Mouse (Mus musculus) Patski (cell line): ENCODE measurements around the gene Slc44a5. TPM values are rescaled to one million over a fixed set of nuclear protein-coding genes. Genes with fewer than 3 reads are reported as not detected.
"Not testable (repeated sequence)": the region's sequence is repeated elsewhere in the genome, so short reads cannot be mapped to it uniquely, and the experiment has no call there.

ENCODE experiments used
- ATAC-seq: fragments of 100-300 bp; one replicate; pipeline ENCODE4 v1.8.0; 2021
- CTCF ChIA-PET: fragments of 350-600 bp; sonication (Branson Sonifier 250); formaldehyde crosslinking; loops from one replicate; lab custom pipeline; 2022; ENCODE audit warnings: inconsistent platforms; lab: Charles Lee
- POLR2A ChIA-PET: fragments of 350-600 bp; sonication (Branson Sonifier 250); formaldehyde crosslinking; loops from one replicate; lab custom pipeline; 2022; ENCODE audit warnings: antibody characterized with exemption, inconsistent platforms; lab: Charles Lee
- DNase-seq: peaks from one replicate; pipeline ENCODE4 v3.0.0-alpha.2; 2011; ENCODE audit warnings: low read depth, low spot score
- H3K27me3 ChIP-seq: fragments of 371-371 bp; one replicate; pipeline ENCODE4 v1.5.1; 2021
- CTCF ChIP-seq: fragments of 100-300 bp; IDR thresholded peaks from one replicate; pipeline ENCODE4 v1.5.1; 2021
- in situ Hi-C: fragments of 300-500 bp; cut with MboI; formaldehyde crosslinking; loops from 3 replicates; pipeline ENCODE4 v1.11.1; 2018; ENCODE audit warnings: low pct_unique_long_range_greater_than_20kb, mixed read lengths
- polyA plus RNA-seq: library from polyadenylated mRNA; unstranded; gene quantifications from one replicate; pipeline ENCODE4 v1.2.3, GENCODE M21; 2021

Slc44a5 gene
- polyA plus RNA-seq, 1 experiment from 2014 or later: 5.0 TPM

DNA sequence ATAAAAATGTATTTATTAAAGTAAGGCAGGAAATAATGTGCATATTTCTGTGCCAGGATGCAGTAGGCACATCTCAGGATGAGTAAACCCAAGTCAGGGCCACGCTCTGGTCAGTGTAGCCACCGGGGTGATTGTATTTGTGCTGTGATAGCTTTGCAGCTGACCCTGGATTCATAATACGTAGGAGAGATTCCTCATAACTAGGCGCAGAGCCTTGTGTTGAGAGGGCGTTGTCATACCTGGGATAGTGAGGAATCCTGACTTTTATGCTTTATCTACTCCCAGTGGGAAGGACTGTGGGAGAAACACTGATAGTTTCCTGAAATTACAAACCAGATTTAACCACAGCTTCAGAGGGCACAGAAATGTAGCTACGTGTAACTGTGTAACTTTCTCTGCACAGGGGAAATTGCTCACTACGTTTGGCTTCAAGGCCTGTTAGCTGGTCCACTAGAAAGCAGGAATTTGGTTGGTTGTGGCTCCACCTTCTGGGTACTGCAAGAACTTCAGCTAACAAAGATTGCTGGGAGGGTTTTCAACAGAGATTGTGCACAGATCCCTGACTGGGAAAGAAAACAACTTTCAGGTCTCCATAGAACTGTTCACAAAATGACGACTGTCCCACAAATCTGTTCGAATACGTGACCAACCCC, 253.0 kb downstream of the Slc44a5 start:
- DNase-seq (peak; percentile 54), ATAC-seq (peak; percentile 83)
- ChIA-PET CTCF (interaction anchor here (0.7 to 4.2 kb wide), 18 partner anchors 9 to 281 kb away, joined by 3 to 52 read pairs (median 4); no protein-coding TSS in a partner anchor), POLR2A (interaction anchor here (0.6 to 1.2 kb wide), 3 partner anchors 165 to 284 kb away, joined by 3 read pairs; no protein-coding TSS in a partner anchor)
- no peaks in the 10 kb centered on the region for H3K27me3 ChIP-seq
- peak; percentile 96 for TF ChIP-seq CTCF
- in situ Hi-C loops: loop anchor here (5.0 kb wide), 1 partner anchor 264 kb away; no protein-coding TSS in a partner anchor

DNA sequence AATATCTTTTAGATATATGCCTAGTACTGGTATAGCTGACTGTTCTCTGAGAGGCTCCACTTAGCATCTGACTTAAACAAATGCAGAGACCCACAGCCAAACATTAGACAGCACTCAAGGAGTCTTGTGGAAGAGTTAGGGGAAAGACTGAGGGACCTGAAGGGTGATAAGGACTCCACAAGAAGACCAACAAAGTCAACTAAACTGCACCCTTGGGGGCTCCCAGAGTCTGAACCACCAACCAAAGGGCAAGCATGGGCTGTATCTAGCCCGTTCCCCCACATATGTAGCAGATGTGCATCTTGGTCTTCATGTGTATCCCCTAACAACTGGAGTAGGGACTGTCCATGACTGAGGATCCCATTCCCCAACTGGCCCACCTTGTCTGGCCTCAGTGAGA, 271.7 kb downstream of the Slc44a5 start:
- ChIA-PET POLR2A (interaction anchor here (0.7 kb wide), 1 partner anchor 849 kb away, joined by 4 read pairs; no protein-coding TSS in a partner anchor), CTCF (no interaction called here)
- ATAC-seq (no peak), DNase-seq (no peak)
- H3K27me3 ChIP-seq: peaks cover 5% of the 10 kb centered on the region
- TF ChIP-seq CTCF: no peak
- in situ Hi-C loops: no loop called here

DNA sequence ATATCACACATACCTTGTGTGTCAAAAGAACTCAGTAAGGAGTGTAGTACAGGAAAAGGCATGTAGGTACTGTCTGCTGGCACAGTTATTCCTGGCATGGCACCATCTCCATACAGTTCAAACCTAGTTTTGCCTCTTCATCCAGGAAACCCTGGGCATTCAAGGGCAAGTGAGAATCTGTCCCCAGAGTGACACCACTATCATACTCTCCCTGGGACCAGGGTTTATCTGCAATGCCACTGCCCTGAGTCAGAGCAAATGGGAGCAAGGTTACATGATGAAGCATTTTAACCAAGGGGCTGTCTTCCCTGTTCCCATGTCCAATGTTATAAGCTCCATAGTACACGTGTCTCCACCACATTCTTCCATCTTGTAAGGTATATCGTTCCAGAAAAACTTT, 278.2 kb downstream of the Slc44a5 start:
- no peak for TF ChIP-seq CTCF
- no peaks in the 10 kb centered on the region for H3K27me3 ChIP-seq
- in situ Hi-C loops: no loop called here
- ATAC-seq (no peak), DNase-seq (no peak)
- CTCF ChIA-PET: interaction anchor here (1.0 to 1.3 kb wide), 2 partner anchors 9 to 292 kb away, joined by 3 to 4 read pairs; no protein-coding TSS in a partner anchor
- POLR2A ChIA-PET: no interaction called here

DNA sequence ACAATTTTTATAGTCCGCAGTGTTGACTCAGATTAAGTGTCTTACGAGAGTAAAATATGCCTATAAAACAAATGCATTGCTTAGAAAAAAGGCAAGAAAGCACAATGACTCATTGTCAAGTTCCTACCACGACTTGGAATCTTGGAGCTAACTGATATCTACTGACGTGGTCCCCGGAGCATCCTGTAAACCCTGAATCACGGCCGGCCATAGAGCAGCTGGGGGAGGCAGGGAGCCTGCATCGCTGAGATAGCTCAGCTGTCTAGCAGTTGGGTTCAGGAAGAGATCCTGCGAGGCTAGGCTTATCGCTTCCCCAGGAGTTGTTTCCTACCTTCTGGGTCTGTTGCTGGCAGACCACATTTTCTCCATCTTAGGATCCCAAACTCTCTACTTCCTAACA, 279.0 kb downstream of the Slc44a5 start:
- ChIA-PET POLR2A (no interaction called here), CTCF (interaction anchor here (1.3 kb wide), 1 partner anchor 17 kb away, joined by 3 read pairs; no protein-coding TSS in a partner anchor)
- H3K27me3 ChIP-seq: no peaks in the 10 kb centered on the region
- in situ Hi-C loops: no loop called here
- TF ChIP-seq CTCF: no peak
- no peak for DNase-seq
- no peak for ATAC-seq

DNA sequence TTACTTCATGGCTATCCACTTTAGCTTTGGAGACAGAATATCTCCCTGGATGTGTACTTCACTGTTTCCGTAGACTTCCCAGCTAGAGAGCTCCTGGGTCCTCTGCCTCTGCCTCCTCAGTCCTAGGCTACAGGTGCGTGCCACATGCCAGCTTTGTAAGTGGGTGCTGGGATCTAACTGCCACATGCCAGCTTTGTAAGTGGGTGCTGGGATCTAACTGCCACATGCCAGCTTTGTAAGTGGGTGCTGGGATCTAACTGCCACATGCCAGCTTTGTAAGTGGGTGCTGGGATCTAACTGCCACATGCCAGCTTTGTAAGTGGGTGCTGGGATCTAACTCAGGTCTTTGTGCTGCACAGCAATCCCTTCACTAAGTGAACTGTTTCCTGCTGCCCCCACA, 281.0 kb downstream of the Slc44a5 start:
- H3K27me3 ChIP-seq, DNase-seq, in situ Hi-C loops, CTCF ChIA-PET, POLR2A ChIA-PET, ATAC-seq: not testable (repeated sequence)

DNA sequence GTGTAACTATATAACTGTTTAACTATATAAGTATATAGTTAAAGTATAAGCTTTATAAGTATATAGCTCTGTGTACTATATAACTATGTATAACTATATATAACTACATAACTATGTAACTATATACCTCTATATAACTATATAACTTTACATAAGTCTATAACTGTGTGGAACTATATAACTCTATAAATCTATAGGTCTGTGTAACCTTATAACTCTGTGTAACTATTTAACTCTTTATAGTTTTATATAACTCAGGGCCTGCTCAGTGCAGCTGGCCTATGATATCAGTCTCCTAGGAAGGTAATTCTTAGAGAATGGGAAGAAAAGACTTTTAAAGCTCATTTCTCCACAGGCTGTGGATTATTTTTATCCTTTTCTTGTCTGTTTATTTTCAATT, 284.1 kb downstream of the Slc44a5 start:
- CTCF ChIA-PET: no interaction called here
- TF ChIP-seq CTCF: no peak
- DNase-seq (no peak), ATAC-seq (no peak)
- POLR2A ChIA-PET: no interaction called here
- in situ Hi-C loops: no loop called here
- no peaks in the 10 kb centered on the region for H3K27me3 ChIP-seq

DNA sequence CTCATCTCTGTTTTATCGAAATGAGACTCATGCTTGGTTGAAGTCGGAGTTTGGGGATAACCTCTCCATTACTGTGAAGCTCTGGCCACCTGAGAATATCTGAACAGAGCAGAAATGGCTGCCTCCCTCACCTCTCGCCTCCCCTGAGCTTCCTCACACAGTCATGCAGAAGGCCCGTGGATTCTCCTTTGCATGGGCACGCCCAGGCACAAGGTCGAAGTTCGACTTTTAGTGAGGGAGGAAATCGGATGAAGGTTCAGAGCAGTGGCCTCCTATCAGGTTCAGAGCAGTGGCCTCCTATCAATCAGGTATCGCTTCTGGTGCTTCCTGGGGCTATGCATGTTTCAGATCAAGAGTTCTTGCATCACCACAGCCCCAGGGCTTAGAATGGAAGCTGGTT, 295.1 kb downstream of the Slc44a5 start:
- no peak for DNase-seq
- ATAC-seq: no peak
- peaks cover 23% of the 10 kb centered on the region for H3K27me3 ChIP-seq
- ChIA-PET POLR2A (no interaction called here), CTCF (interaction anchor here (0.9 to 4.9 kb wide), 4 partner anchors 15 to 325 kb away, joined by 3 to 34 read pairs (median 5); no protein-coding TSS in a partner anchor)
- in situ Hi-C loops: no loop called here
- no peak for TF ChIP-seq CTCF

DNA sequence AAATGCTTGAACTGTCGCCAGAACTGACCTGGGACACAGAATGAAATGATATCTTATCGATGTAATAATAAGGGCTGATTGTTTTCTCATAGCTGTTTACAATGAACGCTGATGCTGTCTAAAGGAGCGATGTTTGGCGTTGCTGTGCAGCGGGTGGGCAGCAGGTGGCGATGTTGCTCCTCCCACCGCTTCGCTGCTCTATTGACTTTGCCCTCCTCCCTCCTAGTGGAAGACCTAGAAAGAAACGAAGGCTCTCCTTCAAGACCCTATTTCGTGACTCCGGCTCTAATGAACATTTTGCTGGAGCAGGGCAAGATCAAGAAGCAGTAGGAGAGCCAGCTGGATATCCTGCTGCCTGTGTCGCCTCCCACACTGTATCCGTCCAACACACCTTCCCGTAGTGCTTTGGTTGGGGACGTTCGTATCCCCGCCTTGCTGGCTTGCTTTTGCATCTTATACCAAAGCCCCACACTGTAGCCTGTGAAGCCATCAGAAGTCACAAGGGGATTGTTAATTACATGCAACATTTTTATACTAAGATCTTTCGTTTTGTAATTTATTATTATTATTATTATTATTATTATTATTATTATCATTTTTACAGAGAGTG, 296.6 kb downstream of the Slc44a5 start:
- CTCF ChIA-PET: interaction anchor here (0.6 to 4.9 kb wide), 14 partner anchors 9 to 323 kb away, joined by 3 to 34 read pairs (median 4); no protein-coding TSS in a partner anchor
- in situ Hi-C loops: loop anchor here (5.0 kb wide), 1 partner anchor 302 kb away; no protein-coding TSS in a partner anchor

DNA sequence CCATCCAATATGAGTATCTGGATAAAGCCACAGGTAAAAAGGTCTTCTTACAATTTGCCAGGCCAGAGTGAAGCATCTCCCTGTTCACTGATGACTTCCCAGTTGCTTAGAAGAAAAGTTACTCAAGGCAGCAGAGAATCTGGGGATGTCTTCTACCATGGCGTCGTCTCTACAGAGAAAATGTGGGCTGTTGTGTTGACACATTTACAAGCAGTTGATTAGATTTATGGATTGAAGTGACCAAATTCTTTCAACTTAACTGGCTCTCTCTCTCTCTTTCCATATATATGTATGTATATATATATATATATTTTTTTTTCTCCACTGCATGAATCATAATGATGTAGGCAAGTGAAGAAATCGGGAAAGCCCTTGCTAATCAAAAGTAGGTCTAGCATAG, 301.4 kb downstream of the Slc44a5 start:
- ChIA-PET POLR2A (no interaction called here), CTCF (no interaction called here)
- peaks cover 20% of the 10 kb centered on the region for H3K27me3 ChIP-seq
- ATAC-seq: no peak
- no peak for TF ChIP-seq CTCF
- DNase-seq: no peak
- in situ Hi-C loops: loop anchor here (5.0 kb wide), 1 partner anchor 298 kb away; no protein-coding TSS in a partner anchor

More for the DNA sequence above, 296.6 kb downstream of the Slc44a5 start:
- peak; percentile 100 for TF ChIP-seq CTCF
- ATAC-seq (peak; percentile 79), DNase-seq (no peak)
- H3K27me3 ChIP-seq: peaks cover 23% of the 10 kb centered on the region
- POLR2A ChIA-PET: no interaction called here

DNA sequence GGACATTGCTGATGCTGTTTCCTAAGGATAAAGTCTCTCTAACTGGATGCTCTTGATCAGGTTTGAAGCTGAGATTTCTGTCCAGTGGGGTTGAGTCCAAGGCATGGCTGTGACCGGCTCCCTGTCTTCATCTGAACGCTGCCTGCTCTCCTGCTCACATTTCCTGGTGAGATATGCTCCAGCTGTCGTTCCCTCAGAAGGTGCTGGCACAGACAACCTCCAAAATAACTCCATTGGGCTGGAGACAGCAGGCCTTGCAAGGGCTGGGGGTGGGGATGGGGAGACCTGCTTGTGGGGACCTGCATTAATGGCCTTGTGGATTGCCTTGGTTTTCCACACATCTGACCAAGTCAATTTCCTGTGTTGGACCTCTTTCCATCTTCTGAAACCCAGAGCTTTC, 311.0 kb downstream of the Slc44a5 start:
- ATAC-seq (no peak), DNase-seq (no peak)
- ChIA-PET CTCF (interaction anchor here (0.8 kb wide), 1 partner anchor 288 kb away, joined by 3 read pairs; no protein-coding TSS in a partner anchor), POLR2A (no interaction called here)
- in situ Hi-C loops: no loop called here
- H3K27me3 ChIP-seq: peaks cover 4% of the 10 kb centered on the region
- no peak for TF ChIP-seq CTCF
